Mouse (Mus musculus): ENCODE results near the gene Gpc6. TPM values are rescaled to one million over a fixed set of nuclear protein-coding genes. Genes with fewer than 3 reads are reported as not detected.

Gene Gpc6
- polyA plus RNA-seq, 1 experiment from 2014 or later = 34.9 TPM

- Histone ChIP-seq H3K4me3 (ENCODE audit: low read depth, low read length) (no peak overlapping the region), H3K4me1 (ENCODE audit: control insufficient read depth, insufficient read depth, low read length) (no peaks in the 10 kb centered on the region), H3K9ac (replicated peaks; ENCODE audit: low read length) (no peak overlapping the region), H3K27ac (replicated peaks; ENCODE audit: low read depth, low read length) (no peak overlapping the region), H3K36me3 (replicated peaks; ENCODE audit: control insufficient read depth, insufficient read depth, low read depth, low read length) (no peaks in the 10 kb centered on the region), H3K4me2 (ENCODE audit: low read depth, low read length) (no peak overlapping the region), H3K27me3 (ENCODE audit: control insufficient read depth, insufficient read depth, low read length) (no peaks in the 10 kb centered on the region), H3K9me3 (replicated peaks; ENCODE audit: control insufficient read depth, low read length) (no peaks in the 10 kb centered on the region)
- ATAC-seq (replicated peaks; ENCODE audit: insufficient number of reproducible peaks, low FRiP score, low TSS enrichment, low read depth) (no peak), DNase-seq (ENCODE audit: low spot score) (no peak)
- 81% methylated on average over 2 of the region's 2 CpGs for whole genome bisulfite sequencing
Measured at GRCm38 (mm10) chr14:117641853-117642252, 716.7 kb downstream of the Gpc6 start.

- DNase-seq (ENCODE audit: low spot score) = no peak
- no peaks in the 10 kb centered on the region for H3K36me3 ChIP-seq (replicated peaks; ENCODE audit: control insufficient read depth, insufficient read depth, low read depth, low read length)
- no peaks in the 10 kb centered on the region for H3K9me3 ChIP-seq (replicated peaks; ENCODE audit: control insufficient read depth, low read length)
- no peak overlapping the region for H3K4me3 ChIP-seq (ENCODE audit: low read depth, low read length)
- H3K9ac ChIP-seq (replicated peaks; ENCODE audit: low read length) = no peak overlapping the region
- no peak overlapping the region for H3K27ac ChIP-seq (replicated peaks; ENCODE audit: low read depth, low read length)
- H3K4me1 ChIP-seq (ENCODE audit: control insufficient read depth, insufficient read depth, low read length) = no peaks in the 10 kb centered on the region
- no peak overlapping the region for H3K4me2 ChIP-seq (ENCODE audit: low read depth, low read length)
- H3K27me3 ChIP-seq (ENCODE audit: control insufficient read depth, insufficient read depth, low read length) = no peaks in the 10 kb centered on the region
- ATAC-seq (replicated peaks; ENCODE audit: insufficient number of reproducible peaks, low FRiP score, low TSS enrichment, low read depth) = no peak
- 74% methylated on average over 1 of the region's 1 CpGs for whole genome bisulfite sequencing
Measured at GRCm38 (mm10) chr14:117643069-117643468, 718.0 kb downstream of the Gpc6 start.

- Histone ChIP-seq H3K9me3 (replicated peaks; ENCODE audit: control insufficient read depth, low read length) (no peaks in the 10 kb centered on the region), H3K9ac (replicated peaks; ENCODE audit: low read length) (no peak overlapping the region), H3K4me3 (ENCODE audit: low read depth, low read length) (no peak overlapping the region), H3K27me3 (ENCODE audit: control insufficient read depth, insufficient read depth, low read length) (no peaks in the 10 kb centered on the region), H3K4me1 (ENCODE audit: control insufficient read depth, insufficient read depth, low read length) (no peaks in the 10 kb centered on the region; the same call in 1 of the 2 replicates), H3K4me2 (ENCODE audit: low read depth, low read length) (no peak overlapping the region), H3K36me3 (replicated peaks; ENCODE audit: control insufficient read depth, insufficient read depth, low read depth, low read length) (no peaks in the 10 kb centered on the region), H3K27ac (replicated peaks; ENCODE audit: low read depth, low read length) (no peak overlapping the region)
- ATAC-seq (replicated peaks; ENCODE audit: insufficient number of reproducible peaks, low FRiP score, low TSS enrichment, low read depth) (0 out of 2 replicates have a peak, but pooled peaks have one; percentile 39), DNase-seq (ENCODE audit: low spot score) (peak; percentile 48)
- 67% methylated on average over 9 of the region's 9 CpGs for WGBS
Measured at GRCm38 (mm10) chr14:117648199-117648960, 723.3 kb downstream of the Gpc6 start.

GRCm38 (mm10) chr14:117650141-117650540 is 725.0 kb downstream of the Gpc6 start:
- Histone ChIP-seq H3K9ac (replicated peaks; ENCODE audit: low read length) (no peak overlapping the region), H3K4me3 (ENCODE audit: low read depth, low read length) (no peak overlapping the region), H3K9me3 (replicated peaks; ENCODE audit: control insufficient read depth, low read length) (no peaks in the 10 kb centered on the region), H3K4me1 (ENCODE audit: control insufficient read depth, insufficient read depth, low read length) (no peaks in the 10 kb centered on the region; the same call in 1 of the 2 replicates), H3K27ac (replicated peaks; ENCODE audit: low read depth, low read length) (no peak overlapping the region), H3K4me2 (ENCODE audit: low read depth, low read length) (no peak overlapping the region), H3K27me3 (ENCODE audit: control insufficient read depth, insufficient read depth, low read length) (no peaks in the 10 kb centered on the region), H3K36me3 (replicated peaks; ENCODE audit: control insufficient read depth, insufficient read depth, low read depth, low read length) (no peaks in the 10 kb centered on the region)
- 97% methylated on average over 4 of the region's 4 CpGs for WGBS
- ATAC-seq (replicated peaks; ENCODE audit: insufficient number of reproducible peaks, low FRiP score, low TSS enrichment, low read depth) (no peak), DNase-seq (ENCODE audit: low spot score) (no peak)

- H3K4me3 ChIP-seq (ENCODE audit: low read depth, low read length) = no peak overlapping the region
- H3K4me2 ChIP-seq (ENCODE audit: low read depth, low read length) = no peak overlapping the region
- no peak overlapping the region for H3K9ac ChIP-seq (replicated peaks; ENCODE audit: low read length)
- no peaks in the 10 kb centered on the region for H3K27me3 ChIP-seq (ENCODE audit: control insufficient read depth, insufficient read depth, low read length)
- WGBS = 60% methylated on average over 4 of the region's 4 CpGs
- H3K27ac ChIP-seq (replicated peaks; ENCODE audit: low read depth, low read length) = no peak overlapping the region
- no peaks in the 10 kb centered on the region for H3K9me3 ChIP-seq (replicated peaks; ENCODE audit: control insufficient read depth, low read length)
- no peaks in the 10 kb centered on the region; the same call in 1 of the 2 replicates for H3K4me1 ChIP-seq (ENCODE audit: control insufficient read depth, insufficient read depth, low read length)
- DNase-seq (ENCODE audit: low spot score) (peak; percentile 66), ATAC-seq (replicated peaks; ENCODE audit: insufficient number of reproducible peaks, low FRiP score, low TSS enrichment, low read depth) (no peak)
- no peaks in the 10 kb centered on the region for H3K36me3 ChIP-seq (replicated peaks; ENCODE audit: control insufficient read depth, insufficient read depth, low read depth, low read length)
Measured at GRCm38 (mm10) chr14:117651271-117651670, 726.2 kb downstream of the Gpc6 start.

GRCm38 (mm10) chr14:117651938-117652337 is 726.8 kb downstream of the Gpc6 start:
- Histone ChIP-seq H3K4me2 (ENCODE audit: low read depth, low read length) (no peak overlapping the region), H3K27me3 (ENCODE audit: control insufficient read depth, insufficient read depth, low read length) (no peaks in the 10 kb centered on the region), H3K27ac (replicated peaks; ENCODE audit: low read depth, low read length) (no peak overlapping the region), H3K4me3 (ENCODE audit: low read depth, low read length) (no peak overlapping the region), H3K9me3 (replicated peaks; ENCODE audit: control insufficient read depth, low read length) (no peaks in the 10 kb centered on the region), H3K9ac (replicated peaks; ENCODE audit: low read length) (no peak overlapping the region), H3K4me1 (ENCODE audit: control insufficient read depth, insufficient read depth, low read length) (no peaks in the 10 kb centered on the region; the same call in 1 of the 2 replicates), H3K36me3 (replicated peaks; ENCODE audit: control insufficient read depth, insufficient read depth, low read depth, low read length) (no peaks in the 10 kb centered on the region)
- ATAC-seq (replicated peaks; ENCODE audit: insufficient number of reproducible peaks, low FRiP score, low TSS enrichment, low read depth) (no peak), DNase-seq (ENCODE audit: low spot score) (no peak)
- WGBS = 87% methylated on average over 2 of the region's 2 CpGs

- H3K4me1 ChIP-seq (ENCODE audit: control insufficient read depth, insufficient read depth, low read length) = no peaks in the 10 kb centered on the region
- no peak overlapping the region for H3K27ac ChIP-seq (replicated peaks; ENCODE audit: low read depth, low read length)
- H3K9ac ChIP-seq (replicated peaks; ENCODE audit: low read length) = no peak overlapping the region
- no peak for ATAC-seq (replicated peaks; ENCODE audit: insufficient number of reproducible peaks, low FRiP score, low TSS enrichment, low read depth)
- no peak overlapping the region for H3K4me2 ChIP-seq (ENCODE audit: low read depth, low read length)
- H3K27me3 ChIP-seq (ENCODE audit: control insufficient read depth, insufficient read depth, low read length) = no peaks in the 10 kb centered on the region
- H3K4me3 ChIP-seq (ENCODE audit: low read depth, low read length) = no peak overlapping the region
- no peaks in the 10 kb centered on the region for H3K36me3 ChIP-seq (replicated peaks; ENCODE audit: control insufficient read depth, insufficient read depth, low read depth, low read length)
- no peak for DNase-seq (ENCODE audit: low spot score)
- WGBS = 88% methylated on average over 6 of the region's 6 CpGs
- H3K9me3 ChIP-seq (replicated peaks; ENCODE audit: control insufficient read depth, low read length) = no peaks in the 10 kb centered on the region
Measured at GRCm38 (mm10) chr14:117655382-117655781, 730.3 kb downstream of the Gpc6 start.

- WGBS = 90% methylated on average over 8 of the region's 8 CpGs
- no peak for DNase-seq (ENCODE audit: low spot score)
Measured at GRCm38 (mm10) chr14:117659198-117659761, 734.2 kb downstream of the Gpc6 start.

More at GRCm38 (mm10) chr14:117659198-117659761, 734.2 kb downstream of the Gpc6 start:
- H3K4me3 ChIP-seq (ENCODE audit: low read depth, low read length) = no peak overlapping the region
- H3K27me3 ChIP-seq (ENCODE audit: control insufficient read depth, insufficient read depth, low read length) = no peaks in the 10 kb centered on the region
- no peak overlapping the region for H3K27ac ChIP-seq (replicated peaks; ENCODE audit: low read depth, low read length)
- H3K4me2 ChIP-seq (ENCODE audit: low read depth, low read length) = no peak overlapping the region
- H3K4me1 ChIP-seq (ENCODE audit: control insufficient read depth, insufficient read depth, low read length) = no peaks in the 10 kb centered on the region
- no peaks in the 10 kb centered on the region for H3K36me3 ChIP-seq (replicated peaks; ENCODE audit: control insufficient read depth, insufficient read depth, low read depth, low read length)
- H3K9ac ChIP-seq (replicated peaks; ENCODE audit: low read length) = no peak overlapping the region
- H3K9me3 ChIP-seq (replicated peaks; ENCODE audit: control insufficient read depth, low read length) = no peaks in the 10 kb centered on the region
- no peak for ATAC-seq (replicated peaks; ENCODE audit: insufficient number of reproducible peaks, low FRiP score, low TSS enrichment, low read depth)

All from embryonic facial prominence, embryonic 11.5 days (tissue).